Mouse (Mus musculus) bone marrow macrophage, adult 2 months (primary cell): ENCODE data around the gene Gm20388. TPM values are rescaled to one million over a fixed set of nuclear protein-coding genes. Genes with fewer than 3 reads are reported as not detected.

ENCODE experiments used
- H3K27ac ChIP-seq: 2 replicates; pipeline ENCODE4 v1.5.1; 2012; ENCODE audit warnings: low read depth, low read length; ENCODE audit not compliant: insufficient read depth
- H3K4me1 ChIP-seq: 2 replicates; pipeline ENCODE4 v1.6.1; 2012; ENCODE audit warnings: low read length; ENCODE audit not compliant: control insufficient read depth, insufficient read depth
- H3K4me3 ChIP-seq: 2 replicates; pipeline ENCODE4 v1.5.1; 2012; ENCODE audit warnings: mild to moderate bottlenecking, low read length, moderate library complexity; ENCODE audit not compliant: insufficient read depth
- CTCF ChIP-seq: IDR thresholded peaks from 2 replicates; pipeline ENCODE4 v1.5.1; 2012; ENCODE audit warnings: low read depth, mild to moderate bottlenecking, low read length, moderate library complexity
- POLR2A ChIP-seq: IDR thresholded peaks from 2 replicates; pipeline ENCODE4 v1.6.1; 2012; ENCODE audit warnings: mild to moderate bottlenecking, low read depth, low read length, borderline replicate concordance
- polyA plus RNA-seq: library from polyadenylated mRNA; stranded (reverse); fragments of >200 nt; gene quantifications from 2 replicates; pipeline ENCODE4 v1.2.4, GENCODE M21; 2012; ENCODE audit not compliant: missing spikeins, insufficient read depth, insufficient read length

The Gm20388 gene
- polyA plus RNA-seq, 1 experiment, result 32.7 TPM

DNA sequence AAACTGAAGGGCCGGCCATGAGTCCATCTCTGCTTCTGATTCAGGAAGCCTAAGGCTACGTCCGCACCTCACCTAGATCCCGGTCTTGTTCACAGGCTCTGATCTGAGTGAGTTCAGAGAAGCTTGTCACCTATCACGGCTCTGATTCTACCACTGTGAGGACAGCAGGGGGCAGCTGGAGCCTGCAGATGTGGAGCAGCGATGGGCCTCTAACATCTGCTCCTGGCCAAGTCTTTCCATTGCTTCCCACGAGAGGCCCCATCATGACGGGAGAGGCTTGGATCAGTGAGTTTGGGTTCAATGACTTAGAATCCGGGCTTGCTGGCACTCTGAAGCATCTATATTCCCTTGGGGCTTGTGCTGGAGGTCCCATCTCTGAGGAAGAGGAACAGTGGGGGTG lies 1963.4 kb downstream of the Gm20388 start:
- no peak for TF ChIP-seq CTCF
- TF ChIP-seq POLR2A, result no peak
- H3K27ac ChIP-seq, result no peak overlapping the region
- H3K4me3 ChIP-seq, result no peak overlapping the region
- peaks cover 13% of the 10 kb centered on the region for H3K4me1 ChIP-seq

DNA sequence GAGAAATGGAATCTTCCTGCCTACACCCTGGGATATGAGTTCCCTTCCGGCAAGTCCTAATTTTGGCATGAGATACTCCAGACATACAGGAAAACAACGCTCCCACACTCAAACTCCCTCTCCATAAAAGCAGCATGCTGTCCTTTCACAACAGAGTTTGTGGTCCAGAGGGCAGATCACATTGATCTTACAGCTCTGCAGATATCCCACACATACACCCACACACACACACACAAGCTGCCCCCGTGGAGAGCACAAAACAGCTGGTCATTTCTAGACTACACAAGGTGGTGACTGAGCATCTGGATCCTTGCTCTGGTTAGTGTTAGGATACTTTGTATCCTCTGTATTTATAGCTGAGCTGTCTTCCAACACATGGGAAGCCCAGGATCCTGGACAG lies 1964.4 kb downstream of the Gm20388 start:
- no peak overlapping the region for H3K27ac ChIP-seq

DNA sequence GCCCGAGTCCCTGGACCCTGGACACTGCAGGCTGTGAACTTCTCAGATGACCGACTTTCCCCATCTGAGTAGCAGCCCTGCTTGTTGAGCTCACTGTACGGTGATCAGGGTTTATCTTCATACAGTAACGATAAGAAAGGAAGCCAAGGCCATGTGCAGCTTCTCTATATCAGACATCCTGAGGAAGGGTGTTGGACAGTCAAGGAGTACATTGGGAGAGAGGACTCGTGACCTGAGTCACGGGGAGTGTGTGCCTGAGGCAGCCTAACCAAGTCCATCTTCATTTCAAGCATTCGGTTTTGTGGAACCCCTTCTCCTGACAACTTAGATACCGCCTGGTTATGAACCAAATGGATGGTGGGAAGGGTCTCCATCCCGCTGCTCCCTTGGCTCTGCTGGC lies 1964.9 kb downstream of the Gm20388 start:
- no peak for TF ChIP-seq POLR2A
- TF ChIP-seq CTCF, result no peak
- no peak overlapping the region for H3K4me3 ChIP-seq
- H3K4me1 ChIP-seq, result peaks cover 13% of the 10 kb centered on the region
- H3K27ac ChIP-seq, result no peak overlapping the region

More for the DNA sequence above, 1964.4 kb downstream of the Gm20388 start:
- Histone ChIP-seq H3K4me3 (no peak overlapping the region), H3K4me1 (peaks cover 13% of the 10 kb centered on the region)
- TF ChIP-seq CTCF (no peak), POLR2A (no peak)

DNA sequence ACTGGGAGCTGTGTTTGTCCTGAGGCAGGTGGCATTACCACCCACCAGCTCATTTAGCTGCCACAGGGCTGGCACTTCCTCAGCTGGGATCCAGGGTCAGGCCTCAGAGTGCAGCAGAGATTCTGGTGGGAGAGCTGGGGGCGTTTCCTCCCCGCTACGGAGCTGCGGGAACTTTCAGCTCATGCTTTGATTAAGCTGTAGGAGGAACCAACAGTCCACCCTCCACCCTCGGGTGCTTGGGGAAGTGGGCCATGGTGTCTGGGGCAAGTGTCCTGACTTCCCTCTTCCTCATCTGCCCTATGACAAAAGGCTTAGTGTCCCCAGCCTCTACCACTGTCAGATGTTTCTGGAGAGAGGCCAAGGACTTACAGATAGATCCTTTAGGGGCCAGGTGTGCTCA lies 1966.6 kb downstream of the Gm20388 start:
- Histone ChIP-seq H3K4me3 (no peak overlapping the region), H3K4me1 (peaks cover 13% of the 10 kb centered on the region), H3K27ac (no peak overlapping the region)
- no peak for TF ChIP-seq CTCF
- no peak for TF ChIP-seq POLR2A

DNA sequence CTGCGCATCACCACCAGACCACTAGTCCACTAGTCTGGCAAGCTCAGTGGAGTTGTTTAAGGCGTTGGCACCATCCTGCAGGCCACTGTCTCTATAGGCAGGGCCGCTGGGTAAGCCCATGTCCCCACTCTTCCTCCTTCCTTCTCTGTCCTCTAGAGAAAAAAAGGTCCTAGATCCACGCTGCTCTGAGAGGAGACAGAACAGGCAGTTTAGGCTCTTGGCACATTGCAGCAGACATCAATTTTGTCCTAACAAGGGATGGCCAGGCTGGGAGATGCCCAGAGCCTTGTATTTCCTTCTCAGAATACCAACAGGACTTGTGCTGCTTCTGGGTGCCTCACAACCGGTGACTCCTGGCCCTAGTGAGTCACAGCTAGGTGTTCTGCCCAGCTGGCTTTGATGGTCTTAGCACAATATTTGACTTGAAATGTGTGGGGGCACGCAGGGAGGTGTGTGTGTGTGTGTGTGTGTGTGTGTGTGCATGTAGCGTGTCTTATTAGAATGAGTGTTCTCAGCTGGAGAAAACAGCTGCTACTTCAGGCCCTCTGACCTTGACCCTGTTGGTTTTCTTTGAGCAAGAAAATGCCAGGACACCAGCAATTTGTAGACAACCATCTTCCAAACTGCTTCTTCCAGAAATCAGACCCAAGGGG lies 1967.3 kb downstream of the Gm20388 start:
- no peak for TF ChIP-seq CTCF
- TF ChIP-seq POLR2A, result no peak
- Histone ChIP-seq H3K4me1 (peaks cover 11% of the 10 kb centered on the region), H3K27ac (no peak overlapping the region), H3K4me3 (no peak overlapping the region)

DNA sequence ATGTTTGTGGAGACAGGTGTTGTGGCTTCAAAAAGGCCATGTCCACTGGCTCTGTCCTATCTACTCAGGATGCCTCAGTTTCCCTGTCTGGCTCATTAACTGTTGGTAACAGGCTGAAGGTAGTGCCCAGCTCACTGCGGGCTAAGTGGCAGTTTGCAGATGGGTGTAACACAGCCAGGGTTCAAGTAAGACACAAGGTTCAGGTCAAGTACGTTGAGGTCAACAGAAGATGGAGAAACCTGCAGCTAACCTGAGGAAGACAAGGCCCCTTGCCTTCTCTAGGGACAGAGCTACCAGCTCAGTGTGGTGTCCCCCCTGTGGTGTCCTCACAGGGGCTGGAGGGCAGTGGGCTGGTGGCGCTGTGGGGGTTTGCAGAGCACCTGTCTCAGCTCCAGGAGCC lies 1969.1 kb downstream of the Gm20388 start:
- TF ChIP-seq CTCF (no peak), POLR2A (no peak)
- Histone ChIP-seq H3K4me1 (peaks cover 11% of the 10 kb centered on the region), H3K27ac (no peak overlapping the region), H3K4me3 (no peak overlapping the region)

DNA sequence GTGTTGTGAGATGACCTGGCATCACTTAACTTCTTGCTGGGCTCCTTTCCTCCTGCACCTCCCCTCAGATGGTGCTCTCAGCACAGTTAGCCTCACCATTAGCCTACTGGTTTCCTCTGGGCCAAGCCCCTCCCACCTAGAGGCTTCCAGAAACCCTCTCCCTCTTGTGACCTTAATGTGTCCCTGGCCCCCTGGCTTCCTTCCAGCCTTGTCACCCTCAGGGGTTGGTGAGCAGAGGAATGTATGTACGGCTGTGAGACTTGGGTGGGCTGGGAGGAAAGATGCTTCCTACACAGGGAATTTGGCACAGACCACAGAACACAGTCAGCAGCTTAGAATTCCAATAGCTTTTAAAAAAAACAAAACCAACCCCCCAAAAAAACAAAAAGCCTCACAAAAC lies 1970.2 kb downstream of the Gm20388 start:
- peaks cover 11% of the 10 kb centered on the region for H3K4me1 ChIP-seq
- no peak for TF ChIP-seq CTCF
- TF ChIP-seq POLR2A, result no peak
- H3K27ac ChIP-seq, result no peak overlapping the region
- no peak overlapping the region for H3K4me3 ChIP-seq

DNA sequence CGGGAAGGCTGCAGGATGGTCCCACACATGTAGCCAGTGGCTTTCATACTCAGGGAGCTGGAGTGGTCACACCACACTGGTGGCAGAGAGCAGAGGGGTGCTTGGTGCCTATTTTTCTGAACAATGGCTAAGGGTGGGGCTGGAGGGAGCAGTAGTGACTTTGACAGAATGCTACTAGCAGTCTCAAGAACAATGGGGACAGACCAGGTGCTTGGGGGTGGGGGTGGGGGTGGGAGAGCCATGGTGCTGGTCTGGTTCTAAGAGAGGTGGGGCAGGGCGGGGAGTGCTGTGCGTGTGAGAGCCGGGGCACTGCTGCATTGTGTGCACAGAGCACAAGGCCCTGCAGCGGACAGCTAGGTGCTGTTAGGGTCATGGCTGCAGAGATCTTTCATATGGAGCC lies 1971.3 kb downstream of the Gm20388 start:
- H3K4me3 ChIP-seq, result no peak overlapping the region
- peaks cover 9% of the 10 kb centered on the region for H3K4me1 ChIP-seq
- H3K27ac ChIP-seq, result no peak overlapping the region
- TF ChIP-seq CTCF (no peak), POLR2A (no peak)

DNA sequence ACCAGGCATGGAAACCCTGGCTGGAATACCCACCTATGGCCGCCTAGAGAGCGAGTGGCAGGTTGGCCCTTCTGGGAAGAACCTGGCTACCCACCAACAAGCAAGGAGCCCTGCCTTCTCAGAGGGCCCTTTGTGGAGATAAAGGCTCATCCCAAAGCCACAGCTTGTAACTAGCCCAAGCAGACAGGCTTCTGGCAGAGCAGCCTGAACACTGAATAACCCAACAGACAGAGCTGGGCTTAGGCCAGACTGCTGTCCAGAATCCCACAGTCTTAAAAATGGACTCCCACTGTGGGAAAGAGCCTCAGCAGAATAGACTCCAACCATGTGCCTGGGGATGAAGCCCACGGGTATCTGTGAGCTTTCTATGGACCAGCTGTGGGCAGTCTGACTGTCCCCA lies 1973.5 kb downstream of the Gm20388 start:
- Histone ChIP-seq H3K4me3 (no peak overlapping the region), H3K27ac (no peak overlapping the region), H3K4me1 (no peaks in the 10 kb centered on the region)
- no peak for TF ChIP-seq CTCF
- TF ChIP-seq POLR2A, result no peak

DNA sequence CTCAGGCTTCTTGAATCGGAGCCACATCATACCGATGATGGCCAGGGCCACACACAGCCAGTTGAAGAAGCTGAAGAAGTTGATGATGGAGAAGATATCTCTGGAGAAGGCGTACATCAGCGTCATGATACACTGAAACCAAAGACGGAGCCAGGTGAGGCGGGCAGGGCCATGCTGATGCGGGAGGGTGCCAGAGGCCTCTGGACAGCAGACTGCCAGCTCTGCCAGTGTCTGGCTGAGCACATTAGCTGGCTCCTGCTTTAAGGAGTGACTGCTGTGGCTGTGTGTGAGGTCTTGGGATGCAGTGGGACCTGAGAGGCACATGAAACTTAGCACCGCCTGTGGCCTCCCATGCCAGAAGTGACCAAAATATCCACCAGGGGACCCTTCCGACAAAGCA lies 1974.4 kb downstream of the Gm20388 start:
- H3K27ac ChIP-seq, result no peak overlapping the region
- no peak for TF ChIP-seq CTCF
- no peak for TF ChIP-seq POLR2A
- no peaks in the 10 kb centered on the region for H3K4me1 ChIP-seq
- H3K4me3 ChIP-seq, result no peak overlapping the region
